Mouse (Mus musculus) heart, postnatal 10 days (tissue): ENCODE measurements around the gene Pacs2. TPM values are rescaled to one million over a fixed set of nuclear protein-coding genes. Genes with fewer than 3 reads are reported as not detected.
A peak's percentile ranks its signal among the peaks of the same experiment; 100 is the strongest.

Experiments
- DNase-seq, 2 experiments: peaks; one replicate each; pipeline ENCODE4 v3.0.0; 2021
- intact Hi-C: fragments of 180-260 bp; cut with DNase I; formaldehyde crosslinking; loops from one replicate; pipeline ENCODE4 v1.15.1; 2025
- total RNA-seq, 2 experiments: library from RNA; stranded (reverse); gene quantifications; 2 replicates each; pipeline ENCODE4 v1.2.3; 2021

Pacs2 gene
- total RNA-seq, 2 experiments from 2014 or later: 29.3 to 30.4 TPM

DNA sequence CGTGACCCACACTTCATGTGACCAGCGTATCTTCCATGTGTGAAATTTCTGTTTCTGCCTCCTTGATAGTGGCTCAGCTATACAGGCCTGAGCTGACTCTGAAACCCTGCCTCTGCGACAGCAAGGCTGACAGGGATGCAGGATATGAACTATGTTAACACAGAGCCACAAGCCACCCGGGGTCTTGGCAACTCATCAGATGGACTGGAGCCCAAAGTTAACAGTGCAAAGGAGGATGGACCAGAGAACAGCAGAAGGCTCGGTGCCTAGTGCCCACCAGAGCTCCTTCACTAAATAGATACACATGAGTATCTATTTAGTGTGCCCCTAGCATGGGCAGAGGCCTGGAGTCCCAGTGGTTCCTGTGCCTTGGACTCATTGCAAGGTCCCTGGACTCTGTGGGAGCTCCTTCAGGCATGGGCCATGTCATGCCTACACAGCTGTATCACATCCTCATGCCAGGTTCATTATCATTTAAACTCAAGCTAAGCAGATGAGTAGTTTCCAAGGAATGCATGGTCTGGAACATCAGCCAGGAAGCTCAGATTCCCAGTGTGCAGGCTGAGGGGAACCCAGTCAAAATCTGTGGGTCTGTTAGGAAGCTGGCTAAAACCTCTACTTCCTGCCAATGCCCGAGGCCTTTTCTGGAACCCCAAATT, 2.5 kb upstream of the Pacs2 start:
- intact Hi-C loops: no loop called here
- peak; percentile 60 to 63 for DNase-seq

DNA sequence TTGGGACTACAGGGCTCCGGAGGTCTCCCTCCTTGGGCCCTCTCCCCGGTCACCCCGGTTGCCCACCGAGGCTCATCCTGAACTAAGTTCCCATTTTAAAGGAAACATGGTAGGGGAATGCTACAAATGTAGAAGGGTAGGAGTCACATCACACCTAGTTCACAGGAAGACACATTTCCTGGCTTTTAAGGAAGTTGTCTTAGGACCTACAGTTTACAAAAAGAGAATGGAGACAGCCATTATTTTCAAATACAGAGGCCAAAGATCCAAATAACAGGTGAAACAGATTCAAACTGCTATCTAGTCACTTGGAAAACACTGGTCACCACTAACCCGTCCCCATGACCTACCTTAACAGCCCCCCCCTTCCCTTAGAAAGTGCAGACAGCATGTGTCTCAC, 1.9 kb upstream of the Pacs2 start:
- no peak for DNase-seq
- intact Hi-C loops: no loop called here

DNA sequence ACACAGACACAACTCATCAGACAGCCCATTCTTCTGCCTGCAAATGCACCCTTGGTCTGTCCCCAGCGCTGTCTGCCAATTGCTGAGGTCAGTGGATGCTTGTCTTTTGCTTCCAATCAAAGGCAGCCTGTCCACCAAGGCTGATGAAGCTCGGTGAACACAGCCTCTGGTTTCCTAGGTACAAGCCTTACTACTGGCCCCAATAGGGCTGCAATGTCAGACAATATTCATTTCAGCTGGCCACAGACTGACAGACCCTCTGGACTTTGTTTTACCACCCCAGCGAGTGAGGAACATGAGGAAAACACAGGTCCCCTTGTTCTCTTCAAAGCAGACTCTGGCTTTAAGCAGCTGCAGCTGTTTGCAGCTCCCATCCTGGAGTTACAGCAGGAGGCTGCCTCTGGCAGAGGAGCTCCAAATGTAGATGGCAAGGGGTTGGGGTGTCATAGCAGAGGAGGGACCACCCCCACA, 1.3 kb upstream of the Pacs2 start:
- intact Hi-C loops: no loop called here
- DNase-seq: peak; percentile 61 to 63

DNA sequence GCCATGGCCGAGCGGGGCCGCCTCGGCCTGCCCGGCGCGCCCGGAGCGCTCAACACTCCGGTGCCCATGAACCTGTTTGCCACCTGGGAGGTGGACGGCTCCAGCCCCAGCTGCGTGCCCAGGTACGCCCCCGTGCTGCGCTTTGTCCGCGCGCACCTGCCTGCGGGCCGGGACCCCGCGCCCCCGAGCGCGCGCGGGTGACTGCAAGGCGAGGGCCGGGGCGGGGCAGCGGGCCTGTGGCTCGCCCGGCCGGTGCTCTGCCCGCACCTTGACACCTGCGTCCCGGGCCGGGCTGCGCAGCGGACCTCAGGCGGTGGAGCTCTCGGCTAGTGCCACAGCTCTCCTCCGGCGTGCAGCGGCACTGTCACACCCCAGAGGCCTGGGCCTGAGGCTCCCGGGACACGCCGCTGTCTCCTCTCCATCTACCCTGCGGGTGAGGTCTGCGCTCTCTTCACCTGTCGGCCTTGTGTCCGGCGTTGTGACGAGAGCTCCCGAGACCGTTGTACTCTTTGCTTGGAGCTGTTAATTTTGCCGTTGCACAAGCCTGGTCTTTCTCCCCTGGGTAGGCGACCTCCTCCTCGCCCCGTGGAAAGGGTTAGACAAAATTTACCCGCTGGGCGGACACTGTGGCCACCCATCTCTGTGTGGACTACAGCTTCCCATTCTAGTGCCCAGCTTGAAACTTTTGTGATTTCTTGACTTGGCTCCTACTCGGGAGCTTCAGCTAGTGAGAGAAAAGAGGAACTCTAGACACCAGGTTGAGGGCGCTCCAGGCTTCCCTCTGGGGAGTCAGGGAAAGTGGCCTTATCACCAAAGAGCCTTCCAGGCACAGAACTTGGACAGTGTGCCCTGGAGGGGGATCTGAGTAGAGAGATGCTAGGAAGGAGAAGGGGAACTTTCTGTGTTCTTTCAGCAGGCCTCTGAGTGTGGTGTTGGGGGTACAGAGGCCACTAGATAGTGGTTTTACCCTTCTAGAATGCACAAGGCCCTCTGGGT, 551 bp downstream of the Pacs2 start:
- intact Hi-C loops: no loop called here
- DNase-seq: peak; percentile 57 to 58

DNA sequence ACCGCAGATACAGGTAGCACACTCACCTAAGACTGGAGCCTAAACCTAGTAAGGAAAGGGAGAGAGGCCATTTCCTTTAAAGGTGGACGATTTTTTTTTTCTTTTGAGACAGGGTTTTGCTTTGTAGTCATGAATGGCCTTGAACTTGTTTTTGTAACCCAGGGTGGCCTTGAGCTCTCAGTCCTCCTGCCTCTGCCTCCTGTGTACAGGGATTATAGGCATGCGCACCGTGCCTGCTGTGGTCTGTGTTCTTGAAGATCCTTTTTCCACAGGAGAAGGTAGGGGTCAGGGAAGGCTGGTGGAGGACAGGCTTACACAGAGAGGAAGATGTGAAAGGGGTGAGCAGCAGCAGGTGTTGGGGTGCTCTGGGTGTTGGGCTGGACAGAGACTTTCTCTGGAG, 1.6 kb downstream of the Pacs2 start:
- intact Hi-C loops: no loop called here
- no peak for DNase-seq

- intact Hi-C loops: no loop called here
Observed at GRCm38 (mm10) chr12:113016976-113017375, 2.7 kb downstream of the Pacs2 start.

DNA sequence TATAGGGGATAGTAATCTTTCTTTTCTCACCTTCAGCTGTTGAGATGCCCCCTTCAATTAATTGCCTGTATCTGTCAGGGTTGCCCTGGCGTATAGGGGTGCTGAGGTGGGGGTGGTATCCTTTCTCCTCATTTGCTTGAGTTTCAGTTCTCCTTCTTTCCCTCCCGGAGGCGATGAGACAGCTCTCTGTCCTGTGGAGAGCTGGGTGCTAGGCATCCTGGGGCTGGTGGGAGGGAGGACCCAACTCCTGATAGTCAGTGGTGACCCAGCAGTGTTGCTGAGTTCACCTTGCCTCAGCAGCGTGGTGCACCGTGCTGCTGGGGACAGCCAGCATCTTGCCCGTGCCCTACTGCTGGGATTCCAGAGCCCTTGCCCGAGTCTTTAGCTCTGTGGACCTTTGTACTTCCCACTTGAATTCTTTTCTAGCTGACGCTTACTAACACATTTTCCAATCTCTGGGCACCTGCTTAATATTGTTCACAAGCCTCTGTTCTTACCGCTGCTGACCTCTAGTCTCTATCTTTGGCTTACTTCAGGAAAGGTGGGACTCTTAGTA, 3.2 kb downstream of the Pacs2 start:
- intact Hi-C loops: no loop called here
- no peak for DNase-seq

More at GRCm38 (mm10) chr12:113016976-113017375, 2.7 kb downstream of the Pacs2 start:
- no peak for DNase-seq

DNA sequence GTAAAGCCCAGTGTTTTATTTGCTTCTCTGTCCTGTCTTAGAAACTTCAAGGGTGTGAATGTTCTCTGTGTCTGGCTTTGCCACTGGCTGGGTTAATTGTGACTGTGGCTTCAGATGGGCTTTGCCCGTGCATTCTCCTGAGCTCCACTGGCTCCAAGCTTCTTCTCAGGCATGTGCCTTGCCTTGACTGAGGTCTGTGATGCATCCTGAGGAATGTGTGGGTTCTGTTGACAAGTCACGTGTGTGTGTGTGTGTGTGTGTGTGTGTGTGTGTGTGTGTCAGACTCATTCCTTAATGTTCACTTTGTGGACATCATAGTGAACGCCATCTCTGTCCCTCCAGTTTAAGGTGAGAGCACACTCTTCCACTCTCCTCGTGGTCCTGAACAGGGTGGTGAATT, 4.5 kb downstream of the Pacs2 start:
- intact Hi-C loops: no loop called here
- no peak for DNase-seq

DNA sequence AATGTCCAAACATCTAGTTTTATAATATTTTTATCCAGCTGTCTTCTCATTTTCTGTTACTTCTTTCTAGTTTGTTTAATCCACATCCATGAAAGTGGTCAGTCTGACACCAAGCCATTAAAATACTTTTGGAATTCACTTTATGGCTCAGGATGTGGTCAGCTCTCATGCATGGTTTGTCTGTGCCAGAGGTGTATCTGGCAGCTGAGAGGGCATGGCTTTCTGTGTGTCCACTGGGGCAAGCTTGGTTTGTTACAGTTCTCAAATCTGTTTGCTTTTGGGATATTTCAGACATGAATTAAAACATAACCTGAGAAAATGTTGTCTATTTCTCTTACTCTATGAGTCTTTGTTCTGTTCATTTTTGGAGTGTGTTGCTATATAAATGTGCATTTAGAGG, 7.2 kb downstream of the Pacs2 start:
- DNase-seq: no peak

GRCm38 (mm10) chr12:113023082-113023481, 8.8 kb downstream of the Pacs2 start:
- intact Hi-C loops: no loop called here

More for the DNA sequence above, 7.2 kb downstream of the Pacs2 start:
- intact Hi-C loops: no loop called here

DNA sequence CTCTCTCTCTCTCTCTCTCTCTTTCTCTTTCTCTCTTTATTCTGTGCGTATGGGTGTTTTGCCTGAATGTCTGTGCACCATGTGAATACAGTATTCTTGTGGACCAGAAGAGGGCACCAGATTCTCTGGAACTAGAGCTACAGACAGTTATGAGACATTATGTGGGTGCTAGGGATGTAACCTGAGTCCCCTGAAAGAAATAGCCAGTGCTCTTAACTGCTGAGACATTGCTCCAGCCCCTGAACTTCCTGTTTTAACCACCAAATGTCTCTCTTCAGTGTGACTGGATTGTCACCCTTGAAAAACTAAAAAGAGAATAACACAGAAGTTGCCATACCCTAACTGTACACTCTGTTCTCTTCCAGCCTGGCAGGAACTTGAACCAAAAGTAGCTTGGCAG, 12.2 kb downstream of the Pacs2 start:
- intact Hi-C loops: loop anchor here (1.0 kb wide), 1 partner anchor 20 kb away; no protein-coding TSS in a partner anchor
- DNase-seq: no peak

More at GRCm38 (mm10) chr12:113023082-113023481, 8.8 kb downstream of the Pacs2 start:
- no peak for DNase-seq

GRCm38 (mm10) chr12:113027495-113027894, 13.2 kb downstream of the Pacs2 start:
- intact Hi-C loops: no loop called here

DNA sequence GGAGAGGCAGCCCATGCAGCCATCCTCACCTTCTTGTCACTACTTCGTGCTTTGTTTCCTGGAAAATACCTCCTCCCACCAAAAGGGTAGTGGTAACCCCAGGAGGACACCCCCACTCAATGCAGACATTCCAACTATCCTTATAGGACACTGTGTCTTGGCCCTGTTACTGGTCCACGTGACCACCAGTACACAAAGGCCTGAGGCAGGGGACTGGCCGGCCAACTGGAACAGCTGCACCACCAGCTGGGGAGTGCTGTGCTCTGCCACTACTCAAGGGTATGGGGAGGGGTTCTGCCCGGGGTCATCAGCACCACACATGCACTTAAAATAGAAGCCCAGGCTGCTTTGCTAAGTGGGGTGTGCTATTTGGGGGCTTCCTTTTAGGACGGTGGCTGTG, 13.8 kb downstream of the Pacs2 start:
- intact Hi-C loops: no loop called here
- peak in 1 of 2 experiments; percentile 35 for DNase-seq

More at GRCm38 (mm10) chr12:113027495-113027894, 13.2 kb downstream of the Pacs2 start:
- no peak for DNase-seq

DNA sequence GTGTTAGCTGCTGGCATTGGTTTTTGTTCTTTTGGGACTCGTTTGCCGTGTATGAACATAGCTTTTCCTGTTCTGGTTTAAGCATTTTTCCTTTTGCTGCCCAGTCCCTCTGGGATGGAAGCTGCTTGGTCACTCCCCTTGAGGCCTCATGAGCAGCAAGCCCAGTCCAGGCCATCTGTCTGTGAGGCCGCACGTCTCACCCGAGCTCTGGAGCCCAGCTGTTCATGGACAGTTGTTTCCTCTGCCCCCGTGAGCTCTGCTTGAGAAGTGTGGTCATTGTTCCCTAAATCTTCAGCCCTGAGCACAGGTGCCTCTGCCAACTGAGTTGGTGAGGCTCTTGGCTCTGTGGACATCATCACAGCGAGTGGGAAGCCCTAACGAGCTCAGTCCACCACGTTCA, 14.6 kb downstream of the Pacs2 start:
- DNase-seq: peak in 1 of 2 experiments; percentile 48

GRCm38 (mm10) chr12:113030046-113030445, 15.7 kb downstream of the Pacs2 start:
- intact Hi-C loops: no loop called here
- DNase-seq: no peak

More for the DNA sequence above, 14.6 kb downstream of the Pacs2 start:
- intact Hi-C loops: no loop called here

- no peak for DNase-seq
- intact Hi-C loops: no loop called here
Observed at GRCm38 (mm10) chr12:113030993-113031392, 16.7 kb downstream of the Pacs2 start.

DNA sequence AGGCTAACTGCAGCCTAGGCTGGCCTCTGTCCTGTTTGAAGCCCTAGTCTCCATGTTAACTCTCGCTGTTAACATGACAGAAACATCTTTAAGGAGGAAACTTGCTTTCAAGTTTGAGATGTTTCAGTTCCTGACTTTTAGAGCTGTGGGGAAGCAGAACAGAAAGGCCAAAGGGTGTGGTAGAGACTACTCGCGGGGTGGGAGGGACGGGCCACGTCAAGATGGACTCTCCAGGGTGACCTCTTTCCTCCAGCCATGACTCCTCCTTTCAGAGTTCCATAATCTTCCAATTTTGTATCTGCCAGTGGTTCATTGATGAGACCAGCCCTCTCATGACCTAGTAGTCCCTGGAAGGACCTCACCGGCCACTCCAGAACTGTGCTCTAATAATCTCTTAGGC, 17.1 kb downstream of the Pacs2 start:
- DNase-seq: no peak
- intact Hi-C loops: no loop called here

- intact Hi-C loops: no loop called here
- DNase-seq: peak; percentile 58 to 71
Observed at GRCm38 (mm10) chr12:113032296-113033250, 18.3 kb downstream of the Pacs2 start.

- intact Hi-C loops: no loop called here
- DNase-seq: no peak
Observed at GRCm38 (mm10) chr12:113035093-113035492, 20.8 kb downstream of the Pacs2 start.

DNA sequence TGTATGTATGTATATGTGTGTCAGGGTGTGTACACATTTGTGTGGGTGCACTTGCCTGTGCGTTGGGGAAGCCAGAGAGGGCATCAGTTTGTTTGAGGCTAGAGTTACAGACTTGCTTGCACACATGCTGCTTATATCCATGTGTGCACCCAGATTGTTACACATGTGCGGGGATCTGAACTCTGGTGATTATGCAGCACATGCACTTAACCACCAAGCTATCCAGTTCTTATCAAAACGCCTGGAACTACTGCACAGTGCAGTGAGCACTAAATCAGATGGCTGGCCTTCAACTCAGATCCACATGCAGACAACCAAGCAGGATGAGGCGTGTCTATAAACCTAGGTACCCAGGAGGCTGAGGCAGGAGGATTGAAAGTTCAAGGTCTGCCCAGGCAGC, 22.7 kb downstream of the Pacs2 start:
- no peak for DNase-seq
- intact Hi-C loops: no loop called here
